ENCODE assay signal across 8 mouse cellular contexts in genomic region chr11:117826164-117826563, GRCm38 (mm10). TPM values are rescaled to one million over a fixed set of nuclear protein-coding genes. Genes with fewer than 3 reads are reported as not detected.
DNase-seq lines count a peak whose midpoint lies in the region; ATAC-seq lines count a peak whose summit lies in the region.

No protein-coding gene starts in this region.

- H3K4me2 ChIP-seq in kidney, embryonic 16.5 days (replicated peaks; ENCODE audit: low read depth, low read length), result peak overlapping the region; percentile 87
- H3K4me2 ChIP-seq in intestine, embryonic 16.5 days (ENCODE audit: low read depth, low read length), result peak overlapping the region; percentile 89
- peak overlapping the region; percentile 78 for H3K4me2 ChIP-seq in neural tube, embryonic 12.5 days (replicated peaks)

- 8% methylated on average over 5 of the region's 5 CpGs for WGBS in kidney, embryonic 16.5 days
- 8% methylated on average over 5 of the region's 5 CpGs for WGBS in intestine, embryonic 16.5 days
- WGBS in neural tube, embryonic 12.5 days, result 9% methylated on average over 5 of the region's 5 CpGs

- H3K27me3 ChIP-seq in kidney, embryonic 16.5 days (ENCODE audit: insufficient read depth, low read length), result no peaks in the 10 kb centered on the region
- H3K27me3 ChIP-seq in intestine, embryonic 16.5 days (replicated peaks; ENCODE audit: control insufficient read depth, insufficient read depth, low read length), result no peaks in the 10 kb centered on the region
- no peaks in the 10 kb centered on the region for H3K27me3 ChIP-seq in neural tube, embryonic 12.5 days (replicated peaks)

- no peak; the same call in 1 of the 2 replicates for ATAC-seq in kidney, embryonic 16.5 days (ENCODE audit: low FRiP score, low TSS enrichment)
- 0 out of 2 replicates have a peak, but pooled peaks have one; percentile 2 for ATAC-seq in intestine, embryonic 16.5 days
- ATAC-seq in neural tube, embryonic 12.5 days (ENCODE audit: low FRiP score, low read depth), result no peak; the same call in 1 of the 2 replicates

- H3K36me3 ChIP-seq in kidney, embryonic 16.5 days (ENCODE audit: insufficient read depth, low read length), result peaks cover 8% of the 10 kb centered on the region; the same call in 1 of the 2 replicates
- peaks cover 7% of the 10 kb centered on the region for H3K36me3 ChIP-seq in intestine, embryonic 16.5 days (ENCODE audit: control insufficient read depth, insufficient read depth, low read length)
- H3K36me3 ChIP-seq in neural tube, embryonic 12.5 days, result peaks cover 13% of the 10 kb centered on the region

- H3K9ac ChIP-seq in kidney, embryonic 16.5 days (replicated peaks; ENCODE audit: low read length), result peak overlapping the region; percentile 84
- peak overlapping the region; percentile 84 for H3K9ac ChIP-seq in intestine, embryonic 16.5 days (ENCODE audit: low read depth, low read length)
- peak overlapping the region; percentile 56 for H3K9ac ChIP-seq in neural tube, embryonic 12.5 days

- H3K27ac ChIP-seq in kidney, embryonic 16.5 days (ENCODE audit: low read length), result peak overlapping the region; percentile 92
- H3K27ac ChIP-seq in intestine, embryonic 16.5 days (ENCODE audit: low read length), result peak overlapping the region; percentile 91
- H3K27ac ChIP-seq in neural tube, embryonic 12.5 days, result no peak overlapping the region

- peaks cover 72% of the 10 kb centered on the region for H3K4me1 ChIP-seq in kidney, embryonic 16.5 days (ENCODE audit: insufficient read depth, low read length)
- peaks cover 68% of the 10 kb centered on the region for H3K4me1 ChIP-seq in intestine, embryonic 16.5 days (ENCODE audit: control insufficient read depth, insufficient read depth, low read length)
- peaks cover 36% of the 10 kb centered on the region for H3K4me1 ChIP-seq in neural tube, embryonic 12.5 days

- no peaks in the 10 kb centered on the region for H3K9me3 ChIP-seq in kidney, embryonic 16.5 days (ENCODE audit: low read length)
- no peaks in the 10 kb centered on the region for H3K9me3 ChIP-seq in intestine, embryonic 16.5 days (ENCODE audit: control insufficient read depth, low read length)
- no peaks in the 10 kb centered on the region for H3K9me3 ChIP-seq in neural tube, embryonic 12.5 days

- peak overlapping the region; percentile 70 for H3K4me3 ChIP-seq in kidney, embryonic 16.5 days (ENCODE audit: low read length)
- H3K4me3 ChIP-seq in intestine, embryonic 16.5 days (ENCODE audit: low read length), result peak overlapping the region; percentile 65
- H3K4me3 ChIP-seq in neural tube, embryonic 12.5 days, result peak overlapping the region; percentile 45

- no peak for DNase-seq in kidney, adult 8-10 months
- DNase-seq in embryo, embryonic 10.5 days (ENCODE audit: low spot score), result peak; percentile 69
- DNase-seq in right cerebral cortex, postnatal 25 days, result no peak
- no peak for DNase-seq in ovary, adult 18-20 months (ENCODE audit: low spot score)
- no peak for DNase-seq in cerebellum, postnatal 10 days

RNA-seq across cellular contexts. Expression of gene Tk1, which starts 0.3 kb away (rescaled TPM):
- 128 and 136 TPM in 2 replicates for polyA plus RNA-seq in kidney, embryonic 16.5 days (2015; fragmentation: Nextera tagmentation; extraction: Ambion mirVana)
- 119 and 147 TPM in 2 replicates for polyA plus RNA-seq in intestine, embryonic 16.5 days (2015; fragmentation: Nextera tagmentation; extraction: Ambion mirVana)
- 53.8 and 54.4 TPM in 2 replicates for polyA plus RNA-seq in neural tube, embryonic 12.5 days (2016; fragmentation: Nextera tagmentation; extraction: Ambion mirVana)

RNA-seq across cellular contexts. Expression of gene Afmid, which starts 0.4 kb away (rescaled TPM):
- polyA plus RNA-seq in kidney, embryonic 16.5 days (2015; fragmentation: Nextera tagmentation; extraction: Ambion mirVana), result 5.8 and 6.1 TPM in 2 replicates
- polyA plus RNA-seq in intestine, embryonic 16.5 days (2015; fragmentation: Nextera tagmentation; extraction: Ambion mirVana), result 9.6 and 10.7 TPM in 2 replicates
- 3.4 and 4.0 TPM in 2 replicates for polyA plus RNA-seq in neural tube, embryonic 12.5 days (2016; fragmentation: Nextera tagmentation; extraction: Ambion mirVana)

RNA-seq across cellular contexts. Expression of gene Gm20708, which starts 16.7 kb away (rescaled TPM):
- 0.26 and 0.44 TPM in 2 replicates for polyA plus RNA-seq in kidney, embryonic 16.5 days (2015; fragmentation: Nextera tagmentation; extraction: Ambion mirVana)
- 0.20 and 0.29 TPM in 2 replicates for polyA plus RNA-seq in intestine, embryonic 16.5 days (2015; fragmentation: Nextera tagmentation; extraction: Ambion mirVana)
- polyA plus RNA-seq in neural tube, embryonic 12.5 days (2016; fragmentation: Nextera tagmentation; extraction: Ambion mirVana), result 0.70 TPM in 1 of 2 replicates, not detected in the other

RNA-seq across cellular contexts. Expression of gene Syngr2, which starts 16.7 kb away (rescaled TPM):
- polyA plus RNA-seq in kidney, embryonic 16.5 days (2015; fragmentation: Nextera tagmentation; extraction: Ambion mirVana), result 93.2 and 106 TPM in 2 replicates
- polyA plus RNA-seq in intestine, embryonic 16.5 days (2015; fragmentation: Nextera tagmentation; extraction: Ambion mirVana), result 170 and 173 TPM in 2 replicates
- polyA plus RNA-seq in neural tube, embryonic 12.5 days (2016; fragmentation: Nextera tagmentation; extraction: Ambion mirVana), result 19.0 and 19.4 TPM in 2 replicates

RNA-seq across cellular contexts. Expression of gene Birc5, which starts 22.9 kb away (rescaled TPM):
- 284 and 298 TPM in 2 replicates for polyA plus RNA-seq in kidney, embryonic 16.5 days (2015; fragmentation: Nextera tagmentation; extraction: Ambion mirVana)
- polyA plus RNA-seq in intestine, embryonic 16.5 days (2015; fragmentation: Nextera tagmentation; extraction: Ambion mirVana), result 259 and 306 TPM in 2 replicates
- polyA plus RNA-seq in neural tube, embryonic 12.5 days (2016; fragmentation: Nextera tagmentation; extraction: Ambion mirVana), result 168 and 183 TPM in 2 replicates
